Mouse (Mus musculus) kidney, postnatal 0 days (tissue): ENCODE results near the gene Dach1. TPM values are rescaled to one million over a fixed set of nuclear protein-coding genes. Genes with fewer than 3 reads are reported as not detected.
A peak's percentile ranks its signal among the peaks of the same experiment; 100 is the strongest.

Experiments
- ATAC-seq: fragments of 200-750 bp; cut with Nextera tagmentation; replicated peaks from 2 replicates; pipeline ENCODE4 v1.8.0; 2017; ENCODE audit warnings: low read depth, moderate number of reproducible peaks, moderate TSS enrichment, moderate library complexity; ENCODE audit not compliant: low FRiP score
- DNase-seq: peaks from one replicate; pipeline ENCODE4 v3.0.0-alpha.2; 2016; ENCODE audit warnings: low spot score
- H3K27ac ChIP-seq: fragments of 300-500 bp; sonication (generic); 2 replicates; pipeline ENCODE4 v1.5.1; 2014; ENCODE audit warnings: mild to moderate bottlenecking
- H3K27me3 ChIP-seq: fragments of 300-500 bp; sonication (generic); 2 replicates; pipeline ENCODE4 v1.6.1; 2014; ENCODE audit warnings: low read length, mixed read lengths; ENCODE audit not compliant: insufficient read depth
- H3K36me3 ChIP-seq: fragments of 300-500 bp; sonication (generic); 2 replicates; pipeline ENCODE4 v1.6.1; 2014; ENCODE audit warnings: low read length, mixed read lengths; ENCODE audit not compliant: insufficient read depth
- H3K4me1 ChIP-seq: fragments of 300-500 bp; sonication (generic); replicated peaks from 2 replicates; pipeline ENCODE4 v1.6.1; 2014; ENCODE audit warnings: antibody characterized with exemption, low read length, mixed read lengths; ENCODE audit not compliant: insufficient read depth
- H3K4me2 ChIP-seq: fragments of 300-500 bp; sonication (generic); 2 replicates; pipeline ENCODE4 v1.6.1; 2014; ENCODE audit warnings: mild to moderate bottlenecking, low read length, moderate library complexity, mixed read lengths
- H3K4me3 ChIP-seq: fragments of 300-500 bp; sonication (generic); replicated peaks from 2 replicates; pipeline ENCODE4 v1.5.1; 2014; ENCODE audit warnings: low read depth, low read length
- H3K9ac ChIP-seq: fragments of 300-500 bp; sonication (generic); 2 replicates; pipeline ENCODE4 v1.6.1; 2014; ENCODE audit warnings: low read depth, low read length
- H3K9me3 ChIP-seq: fragments of 300-500 bp; sonication (generic); replicated peaks from 2 replicates; pipeline ENCODE4 v1.6.1; 2016; ENCODE audit warnings: low read length, inconsistent platforms, mixed read lengths
- CTCF ChIP-seq: IDR thresholded peaks from 2 replicates; pipeline ENCODE4 v1.5.1; 2016; ENCODE audit warnings: antibody characterized with exemption, low read depth, mild to moderate bottlenecking, moderate library complexity
- WGBS: fragments of 180-500 bp; shearing (Covaris S2); extraction: QIAGEN DNeasy Blood & Tissue Kit; methylation state at CpG from one replicate; pipeline ENCODE4 v1.1.7; 2014; 5-methylcytosine and 5-hydroxymethylcytosine counted together
- polyA plus RNA-seq: library from polyadenylated mRNA; unstranded; fragments of >200 nt; fragmentation: Nextera tagmentation; extraction: Ambion mirVana; gene quantifications from 2 replicates; pipeline ENCODE4 v1.2.1, GENCODE M21; 2015

The Dach1 gene
- polyA plus RNA-seq, 1 experiment from 2014 or later: 18.4 TPM

- TF ChIP-seq CTCF: no peak
- ATAC-seq: no peak; the same call in none of the 2 replicates
- Histone ChIP-seq H3K4me3 (peak overlapping the region; percentile 83), H3K9ac (peak overlapping the region; percentile 80), H3K27me3 (no peaks in the 10 kb centered on the region), H3K4me1 (no peaks in the 10 kb centered on the region), H3K4me2 (peak overlapping the region; percentile 72), H3K9me3 (no peaks in the 10 kb centered on the region), H3K36me3 (no peaks in the 10 kb centered on the region), H3K27ac (peak overlapping the region; percentile 92)
- WGBS: 0% methylated on average over 39 of the region's 45 CpGs
- peak; percentile 61 for DNase-seq
Observed at GRCm38 (mm10) chr14:98168908-98169401, 610 bp downstream of the Dach1 start.

GRCm38 (mm10) chr14:98168039-98168907, 1.3 kb downstream of the Dach1 start:
- Histone ChIP-seq H3K4me3 (peak overlapping the region; percentile 83), H3K4me2 (peak overlapping the region; percentile 72), H3K4me1 (no peaks in the 10 kb centered on the region), H3K9me3 (no peaks in the 10 kb centered on the region), H3K9ac (peak overlapping the region; percentile 80), H3K27me3 (no peaks in the 10 kb centered on the region), H3K36me3 (no peaks in the 10 kb centered on the region), H3K27ac (peak overlapping the region; percentile 92)
- under 1% methylated on average over 48 of the region's 48 CpGs for WGBS
- no peak for TF ChIP-seq CTCF
- ATAC-seq: peak; percentile 53
- DNase-seq: peak; percentile 68

GRCm38 (mm10) chr14:98167186-98168038, 2.2 kb downstream of the Dach1 start:
- Histone ChIP-seq H3K4me3 (peak overlapping the region; percentile 83), H3K27me3 (no peaks in the 10 kb centered on the region), H3K27ac (peak overlapping the region; percentile 92), H3K4me2 (peak overlapping the region; percentile 72), H3K9ac (peak overlapping the region; percentile 80), H3K4me1 (no peaks in the 10 kb centered on the region), H3K9me3 (no peaks in the 10 kb centered on the region), H3K36me3 (no peaks in the 10 kb centered on the region)
- ATAC-seq (peak; percentile 48), DNase-seq (peak; percentile 75)
- TF ChIP-seq CTCF: peak; percentile 49; the same call in 1 of the 2 replicates
- WGBS: 2% methylated on average over 33 of the region's 33 CpGs

- H3K27me3 ChIP-seq: no peaks in the 10 kb centered on the region
- no peaks in the 10 kb centered on the region for H3K36me3 ChIP-seq
- no peak for ATAC-seq
- TF ChIP-seq CTCF: no peak
- H3K27ac ChIP-seq: peak overlapping the region; percentile 92; the same call in 1 of the 2 replicates
- peak overlapping the region; percentile 20; the same call in 1 of the 2 replicates for H3K9ac ChIP-seq
- H3K4me1 ChIP-seq: no peaks in the 10 kb centered on the region
- peak overlapping the region; percentile 83 for H3K4me3 ChIP-seq
- DNase-seq: no peak
- 44% methylated on average over 10 of the region's 10 CpGs for WGBS
- H3K9me3 ChIP-seq: no peaks in the 10 kb centered on the region
- H3K4me2 ChIP-seq: peak overlapping the region; percentile 72
Observed at GRCm38 (mm10) chr14:98166318-98166976, 3.1 kb downstream of the Dach1 start.

- H3K4me3 ChIP-seq: no peak overlapping the region
- H3K27ac ChIP-seq: no peak overlapping the region
- no peak overlapping the region for H3K4me2 ChIP-seq
- DNase-seq (no peak), ATAC-seq (no peak)
- no peaks in the 10 kb centered on the region for H3K27me3 ChIP-seq
- H3K9me3 ChIP-seq: no peaks in the 10 kb centered on the region
- H3K9ac ChIP-seq: no peak overlapping the region
- H3K36me3 ChIP-seq: no peaks in the 10 kb centered on the region
- TF ChIP-seq CTCF: no peak
- H3K4me1 ChIP-seq: no peaks in the 10 kb centered on the region
- WGBS: 82% methylated on average over 7 of the region's 7 CpGs
Observed at GRCm38 (mm10) chr14:98156753-98157152, 12.8 kb downstream of the Dach1 start.
